Mouse (Mus musculus) megakaryocyte progenitor cell, adult 5-6 weeks (primary cell): ENCODE measurements around the gene Nhlrc3. TPM values are rescaled to one million over a fixed set of nuclear protein-coding genes. Genes with fewer than 3 reads are reported as not detected.
A peak's percentile ranks its signal among the peaks of the same experiment; 100 is the strongest.

Source experiments
- ATAC-seq: replicated peaks from 2 replicates; pipeline ENCODE4 v1.8.0; 2016; ENCODE audit warnings: mild to moderate bottlenecking, moderate TSS enrichment, inconsistent platforms; ENCODE audit not compliant: poor library complexity
- total RNA-seq, 2 experiments: library from RNA; stranded (forward) in 1 of 2; stranded (reverse) in 1 of 2; fragments of 157-497, 149-512 nt in 1 of 2; fragments of 200-1000 nt in 1 of 2; gene quantifications; 2 replicates each; pipeline versions ENCODE4 v1.2.3 to v1.2.4; 2015 to 2017

Gene Nhlrc3
- 5.2 and 6.2 TPM in 2 replicates for total RNA-seq (2015)
- 7.8 and 8.8 TPM in 2 replicates for total RNA-seq (2017)

DNA sequence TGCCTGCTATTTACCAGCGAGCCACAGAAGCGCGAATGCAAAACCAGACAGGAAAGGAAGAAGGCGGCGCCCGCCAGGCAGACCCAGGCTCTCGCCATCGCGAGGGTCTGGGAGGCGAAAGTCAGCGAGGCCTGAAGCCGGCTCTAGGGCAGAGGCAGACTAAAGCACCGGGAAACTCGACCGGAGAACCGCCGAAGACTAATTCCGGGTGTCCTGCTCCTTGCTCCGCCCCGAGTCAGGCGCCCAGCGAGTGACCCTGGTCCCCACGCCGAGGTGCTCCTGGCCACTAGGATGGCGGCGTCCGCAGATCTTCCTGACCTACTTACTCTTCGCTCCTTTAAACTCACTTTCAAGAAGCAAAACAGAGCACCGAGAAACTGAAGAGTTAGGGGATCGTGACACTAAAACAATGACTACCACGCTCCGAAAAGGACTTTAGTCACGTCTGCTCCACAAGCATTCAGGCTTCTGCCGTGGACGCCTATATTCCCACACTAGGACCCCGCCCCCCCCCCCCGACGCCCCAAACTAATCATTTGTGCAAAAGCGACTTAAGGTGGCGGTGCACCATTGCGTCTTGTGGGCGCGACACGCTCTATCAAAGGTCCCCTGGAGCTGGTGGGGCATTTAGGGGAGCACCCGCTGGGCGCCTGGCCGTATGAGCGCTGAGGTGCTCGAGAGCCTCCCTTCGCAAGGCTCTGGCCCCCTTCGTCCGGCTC lies at the start of gene Nhlrc3, which contains the start of gene Proser1:
Gene Nhlrc3, minus strand, starts transcription at position 287 of the 719 bp plus-strand sequence.
Gene Proser1, plus strand, starts transcription at position 621 of the 719 bp plus-strand sequence.
- ATAC-seq = peak; percentile 84

DNA sequence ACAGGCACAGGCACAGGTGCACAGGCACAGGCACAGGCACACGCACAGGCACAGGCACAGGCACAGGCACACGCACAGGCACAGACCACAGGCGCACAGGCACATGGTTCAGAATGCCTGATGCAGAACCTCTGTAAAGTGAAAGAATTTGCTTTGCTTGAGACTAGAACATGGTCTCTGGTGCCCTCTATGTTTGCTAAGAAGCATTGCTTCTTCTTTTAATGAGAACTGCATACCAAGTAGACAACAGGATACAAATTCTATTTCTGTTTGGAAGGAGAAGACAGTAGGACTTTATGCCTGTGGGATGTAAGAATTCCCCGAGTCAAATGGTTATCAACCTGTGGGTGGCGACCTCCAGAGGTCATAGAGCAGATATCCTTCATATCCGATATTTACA lies 39.3 kb upstream of the Nhlrc3 start:
- peak; percentile 85 for ATAC-seq

DNA sequence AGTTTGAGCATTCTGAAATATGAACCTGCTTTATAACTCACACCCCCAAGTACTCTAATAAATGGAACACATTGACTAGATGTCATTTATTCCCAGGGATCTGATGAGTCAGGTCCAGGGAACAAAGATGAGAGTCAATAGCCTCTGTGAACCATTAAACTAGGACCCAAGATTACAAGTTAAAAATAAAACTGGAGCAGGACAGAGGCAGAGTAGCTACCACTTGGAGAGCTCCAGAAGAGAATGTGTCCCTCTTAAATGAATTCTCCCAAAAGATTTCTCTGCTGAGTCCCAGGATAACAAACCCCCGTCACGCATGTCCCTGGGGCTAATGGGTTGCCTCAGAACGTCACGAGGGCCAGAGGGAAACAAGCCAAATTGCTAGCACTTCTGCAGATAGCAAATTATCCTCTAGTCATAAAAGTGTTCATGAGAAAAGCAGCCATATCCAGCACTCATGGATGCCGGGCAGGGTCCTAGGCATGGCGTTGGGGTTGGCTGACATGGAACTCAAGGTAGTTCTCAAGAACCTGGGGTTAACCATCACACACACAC lies 35.3 kb upstream of the Nhlrc3 start:
- ATAC-seq = no peak

DNA sequence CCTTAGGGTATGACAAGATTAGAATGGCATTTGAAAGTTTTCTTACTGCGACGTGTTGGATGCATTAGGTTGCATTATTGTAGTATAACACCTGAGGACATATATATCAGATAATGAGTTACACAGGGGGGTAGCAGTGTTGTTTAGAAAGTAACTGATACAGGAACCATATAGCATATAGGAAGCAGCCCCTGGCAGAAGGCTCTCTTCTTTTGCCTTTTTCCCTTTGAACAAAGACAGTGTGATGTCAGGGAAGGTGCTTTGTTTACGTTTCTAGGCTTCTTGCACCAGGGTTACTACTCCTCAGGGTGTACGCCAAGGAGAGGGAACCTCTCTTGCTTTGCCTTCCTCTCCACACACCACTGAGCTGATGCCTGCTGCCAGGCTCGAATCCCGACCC lies 25.2 kb upstream of the Nhlrc3 start, which contains the start of gene Stoml3:
Gene Stoml3, plus strand, starts transcription at position 301 of the 400 bp plus-strand sequence.
- ATAC-seq = no peak

DNA sequence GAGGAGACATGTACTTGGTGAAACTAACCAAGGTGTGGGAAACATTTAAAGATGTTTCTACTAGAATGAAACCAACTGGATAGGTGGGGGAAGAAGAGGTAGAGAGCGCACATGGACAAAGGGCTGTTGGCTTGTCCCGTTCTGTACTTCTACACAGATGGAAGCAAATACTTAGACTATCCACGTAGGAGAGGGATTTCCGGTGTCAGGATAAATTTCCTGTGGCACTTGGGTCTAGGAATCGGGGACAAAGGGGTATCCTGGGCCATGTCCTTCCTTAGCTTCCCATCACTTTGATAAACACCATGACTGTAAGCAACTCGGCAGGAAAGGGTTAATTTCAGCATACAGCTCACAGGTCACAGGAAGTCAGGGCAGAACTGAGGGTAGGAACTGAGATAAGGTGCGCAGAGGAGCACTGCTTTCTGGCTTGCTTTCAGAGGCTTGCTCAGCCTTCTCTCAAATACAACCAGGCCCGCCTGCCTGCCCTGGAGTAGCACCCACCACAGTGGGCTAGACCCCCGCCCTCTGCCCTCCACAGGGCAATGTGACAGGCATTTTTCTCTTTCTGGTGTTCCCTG lies 24.0 kb upstream of the Nhlrc3 start:
- 0 out of 2 replicates have a peak, but pooled peaks have one; percentile 46 for ATAC-seq

DNA sequence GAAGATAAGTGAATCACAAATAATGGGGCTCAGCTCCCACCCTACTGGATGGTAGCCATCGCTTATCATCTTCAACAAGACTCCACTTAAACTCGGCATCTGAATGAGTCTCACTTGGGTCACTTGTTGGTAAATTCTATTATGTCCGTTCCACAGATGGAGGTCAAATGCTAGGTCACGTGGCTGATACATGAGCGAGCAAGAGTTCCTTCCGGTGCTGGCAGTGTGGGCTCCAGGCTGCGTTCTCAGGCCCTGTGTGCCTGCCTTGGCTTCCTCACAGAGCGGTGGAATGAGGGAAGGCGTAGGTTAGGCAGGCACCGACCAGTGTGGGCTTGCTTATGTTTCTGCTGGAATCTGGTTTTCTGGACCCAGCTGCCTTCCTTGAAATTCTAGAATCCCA lies 23.4 kb upstream of the Nhlrc3 start:
- no peak for ATAC-seq

DNA sequence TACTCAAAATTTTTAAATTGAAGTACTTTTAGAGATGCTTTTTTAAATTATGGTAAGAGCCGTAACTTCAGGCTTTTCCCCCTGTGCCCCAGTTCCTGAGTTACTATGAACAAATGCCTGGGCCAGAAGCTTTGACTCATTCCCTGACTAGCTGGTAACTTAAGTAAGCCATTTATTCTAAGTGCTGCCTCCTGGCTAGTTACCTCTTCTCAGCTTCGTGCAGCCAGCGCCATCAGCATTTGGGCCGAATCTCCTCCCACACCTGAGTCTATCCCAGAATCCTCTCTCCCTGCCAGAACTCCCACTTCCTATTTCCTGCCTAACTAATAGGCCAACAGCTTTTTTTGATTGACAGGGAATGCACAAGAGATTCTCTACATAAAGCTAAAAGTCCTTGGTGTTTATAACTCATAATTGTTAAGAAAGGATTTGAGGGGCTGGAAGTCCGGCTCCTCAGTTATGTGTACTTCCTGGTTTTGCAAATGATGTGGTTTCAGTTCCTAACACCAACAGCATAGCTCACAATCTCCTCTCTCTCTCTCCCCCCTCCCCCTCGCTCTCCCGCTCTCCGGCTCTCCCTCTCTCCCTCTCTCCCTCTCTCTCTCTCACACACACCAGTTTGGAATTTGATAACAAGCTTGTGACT lies 20.4 kb upstream of the Nhlrc3 start:
- ATAC-seq = peak; percentile 85

DNA sequence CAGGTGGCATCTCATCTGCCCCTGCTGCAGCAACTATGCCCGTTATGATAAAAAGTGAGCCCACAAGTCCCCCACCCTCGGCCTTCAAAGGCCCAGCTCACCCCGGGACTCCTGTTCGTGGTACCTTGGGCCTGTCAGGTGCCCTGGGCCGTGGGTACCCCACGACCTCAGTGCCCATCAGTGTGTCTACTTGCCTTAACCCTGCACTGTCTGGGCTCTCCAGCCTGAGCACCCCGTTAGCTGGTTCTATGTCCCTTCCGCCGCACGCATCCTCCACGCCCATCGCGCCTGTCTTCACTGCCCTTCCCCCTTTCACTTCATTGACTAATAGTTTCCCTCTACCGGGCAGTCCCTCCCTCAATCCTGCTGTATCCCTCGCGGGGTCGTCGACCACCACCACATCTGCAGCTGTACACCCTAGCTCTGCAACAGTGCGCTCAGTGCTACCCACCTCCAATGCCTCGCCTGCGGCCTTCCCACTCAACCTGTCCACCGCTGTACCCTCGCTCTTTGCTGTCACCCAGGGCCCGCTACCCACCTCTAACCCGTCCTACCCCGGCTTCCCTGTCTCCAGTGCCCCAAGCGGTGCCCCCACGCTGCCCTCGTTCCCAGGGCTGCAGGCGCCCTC lies 15.4 kb upstream of the Nhlrc3 start:
- no peak for ATAC-seq

DNA sequence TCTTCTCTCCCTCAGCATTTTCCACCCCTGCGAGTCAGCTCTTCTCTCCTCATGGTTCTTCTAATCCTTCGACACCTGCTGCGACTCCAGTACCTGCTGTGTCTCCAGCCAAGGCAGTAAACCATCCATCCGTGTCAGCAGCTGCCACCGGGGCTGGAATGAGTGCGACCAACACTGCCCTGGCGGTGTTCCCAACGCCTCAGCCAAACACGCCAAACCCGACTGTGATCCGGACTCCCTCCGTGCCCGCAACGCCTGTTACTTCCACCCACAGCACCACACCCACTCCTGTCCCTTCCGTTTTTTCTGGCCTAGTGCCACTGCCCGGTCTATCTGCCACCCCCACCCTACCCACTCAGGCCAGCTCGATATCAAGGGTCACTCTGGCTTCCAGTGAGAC lies 14.3 kb upstream of the Nhlrc3 start:
- ATAC-seq = no peak

DNA sequence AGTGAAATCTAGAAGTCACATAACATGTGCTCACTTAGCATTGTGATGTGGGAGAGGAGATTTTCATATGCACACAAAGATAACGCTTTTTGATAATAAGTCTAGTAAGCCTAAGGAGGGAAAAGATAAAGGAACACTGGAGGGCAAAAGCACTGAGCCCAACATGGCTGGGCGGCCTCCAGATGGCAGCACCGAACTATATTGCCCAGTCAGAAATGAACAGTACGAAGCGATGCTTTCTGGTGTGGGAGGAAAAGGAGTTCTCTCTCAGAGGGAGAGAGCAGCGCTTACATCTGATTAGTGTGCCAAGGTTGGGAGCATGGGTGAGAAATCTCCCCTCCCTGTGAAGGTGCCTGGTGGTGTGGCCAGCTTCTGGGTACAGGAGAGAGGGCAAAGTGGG lies 12.8 kb upstream of the Nhlrc3 start:
- peak; percentile 92 for ATAC-seq

DNA sequence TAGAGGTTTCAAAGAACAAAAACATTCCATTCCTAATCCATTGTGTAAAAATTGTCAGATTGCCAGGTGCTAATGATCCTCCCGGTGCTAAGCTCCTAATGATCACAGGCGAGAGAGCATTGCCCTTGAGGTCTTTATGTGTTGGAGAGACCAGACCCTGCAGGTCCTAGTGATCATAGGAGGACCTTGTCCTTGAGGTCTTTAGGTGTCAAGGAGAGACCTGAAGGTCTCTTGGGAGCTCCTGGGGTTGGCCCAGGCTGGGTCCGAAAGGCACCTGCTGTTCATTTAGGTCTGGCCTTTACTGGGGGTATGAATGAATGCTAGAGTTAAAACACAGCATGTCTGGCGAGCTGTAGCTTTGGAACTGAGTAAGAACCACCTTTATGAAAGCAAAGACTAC lies 11.0 kb upstream of the Nhlrc3 start:
- no peak for ATAC-seq

DNA sequence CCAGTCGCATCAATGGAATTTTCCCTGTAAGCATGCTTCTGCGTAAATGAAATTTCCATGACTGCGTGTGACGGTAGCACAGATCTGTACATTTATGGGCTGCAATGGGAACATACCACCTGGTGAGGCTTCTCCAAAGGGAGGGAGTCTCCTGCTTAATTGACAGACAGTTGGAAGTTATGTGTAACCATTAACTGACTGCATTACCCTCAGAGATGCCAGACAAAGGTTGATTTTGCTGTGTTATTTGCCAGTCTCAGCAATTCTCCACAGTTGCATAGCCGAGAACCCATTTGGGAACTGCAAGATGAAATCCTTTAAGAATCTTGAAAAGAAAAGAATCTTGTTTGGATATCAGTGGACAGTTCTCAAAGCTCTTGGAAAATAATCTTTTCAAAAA lies 8.9 kb upstream of the Nhlrc3 start:
- no peak for ATAC-seq

DNA sequence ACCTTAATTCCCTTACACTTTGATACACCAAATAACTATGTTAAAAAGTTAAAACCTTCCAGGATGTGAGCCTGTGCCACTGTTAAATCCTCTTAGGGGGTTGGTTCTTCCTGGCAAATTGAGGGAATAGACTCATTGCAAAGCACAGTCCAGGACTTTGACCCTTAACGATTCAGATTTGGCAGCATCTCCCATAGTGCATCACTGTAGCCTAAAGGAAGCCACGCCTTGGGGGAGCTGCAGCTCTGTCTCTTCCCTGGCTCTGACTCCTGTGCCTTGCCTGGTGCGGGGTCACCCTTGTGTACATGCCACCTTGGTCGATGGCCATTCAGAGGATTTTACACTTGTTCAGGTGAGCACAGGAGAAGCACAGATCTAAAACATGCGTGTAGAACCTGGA lies 6.5 kb upstream of the Nhlrc3 start:
- no peak for ATAC-seq

DNA sequence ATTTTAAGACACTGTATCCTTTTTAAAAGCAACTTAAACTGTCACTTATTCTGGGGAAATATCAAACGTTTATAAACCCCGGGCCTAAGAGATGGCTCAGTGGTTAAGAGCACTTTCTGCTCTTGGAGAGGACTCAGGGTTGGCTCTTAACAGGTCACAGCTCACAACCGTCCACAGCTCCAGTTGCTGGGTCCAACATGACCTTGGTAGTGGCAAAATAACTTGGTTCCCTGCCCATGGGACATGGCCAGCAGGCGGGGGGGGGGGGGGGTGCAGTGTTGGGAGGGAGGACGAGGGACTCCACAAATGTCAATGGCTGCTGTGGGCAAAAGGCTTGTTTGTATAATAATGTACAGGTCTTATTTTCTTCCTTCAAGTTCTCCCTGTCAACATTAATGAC lies 4.2 kb upstream of the Nhlrc3 start:
- ATAC-seq = no peak

DNA sequence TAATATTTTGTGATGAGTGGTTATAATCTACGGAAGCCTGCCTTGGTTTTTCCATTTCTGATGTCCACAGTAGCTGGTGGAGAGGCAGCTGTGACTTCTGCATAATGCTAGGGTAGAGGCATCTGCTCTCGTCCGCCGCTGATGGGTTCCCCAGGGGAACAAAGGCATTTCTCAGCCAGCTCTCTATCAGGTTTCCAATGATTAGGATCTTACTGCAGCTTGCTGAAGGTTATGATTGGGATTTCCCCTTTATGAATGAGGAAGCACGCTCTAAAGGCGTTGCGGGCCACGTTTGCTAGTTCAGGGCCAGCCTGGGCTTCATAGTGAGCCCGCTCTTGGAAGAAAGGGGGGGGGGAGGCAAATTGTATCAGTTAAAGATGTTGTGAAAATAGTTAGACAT lies 3.3 kb upstream of the Nhlrc3 start:
- peak; percentile 21 for ATAC-seq

DNA sequence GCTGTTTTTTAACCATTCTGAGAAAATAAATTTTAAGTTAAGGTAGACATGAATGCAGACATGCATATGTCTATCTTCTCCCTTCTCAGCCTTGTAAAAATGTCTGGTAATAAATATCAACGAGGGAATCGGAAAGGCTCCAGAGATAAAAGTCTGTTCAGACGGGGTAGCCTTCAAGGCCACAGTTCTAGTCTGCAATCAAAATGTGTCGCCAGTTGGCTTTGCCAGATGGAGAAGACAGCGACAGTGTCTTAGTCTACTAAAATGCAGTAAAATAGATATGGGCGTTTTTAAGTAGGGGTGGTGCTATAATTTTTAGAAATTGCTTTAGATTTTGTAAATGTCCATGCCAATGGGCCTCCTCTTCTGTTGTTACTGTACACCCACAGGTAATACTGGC lies 2.2 kb upstream of the Nhlrc3 start:
- ATAC-seq = no peak

DNA sequence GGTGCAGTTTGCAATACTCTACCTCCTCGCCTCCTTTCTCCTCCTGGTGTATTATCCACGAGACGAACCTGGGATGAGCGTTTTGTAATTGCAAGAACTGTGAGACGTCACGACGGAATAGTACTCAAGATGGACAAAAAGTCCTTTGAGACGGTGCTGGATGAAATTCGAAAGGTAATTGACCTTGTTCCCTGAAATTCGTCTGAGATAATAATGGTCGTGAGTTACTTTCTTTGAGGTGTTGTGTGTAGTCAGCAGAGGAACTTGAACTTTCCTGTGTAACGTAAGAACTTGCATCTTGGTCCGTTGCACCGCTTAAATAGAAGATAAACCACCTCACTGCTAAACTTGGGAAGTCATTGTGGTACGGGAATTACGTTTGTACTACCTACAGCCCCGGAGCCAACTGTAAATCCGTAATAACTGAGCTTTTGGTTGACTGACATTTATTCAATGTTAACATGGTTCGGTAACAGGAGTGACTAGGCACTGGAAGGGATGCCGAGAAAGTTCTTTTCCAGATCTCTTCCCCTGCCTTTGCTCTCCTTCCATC lies 1.1 kb upstream of the Nhlrc3 start:
- ATAC-seq = no peak

DNA sequence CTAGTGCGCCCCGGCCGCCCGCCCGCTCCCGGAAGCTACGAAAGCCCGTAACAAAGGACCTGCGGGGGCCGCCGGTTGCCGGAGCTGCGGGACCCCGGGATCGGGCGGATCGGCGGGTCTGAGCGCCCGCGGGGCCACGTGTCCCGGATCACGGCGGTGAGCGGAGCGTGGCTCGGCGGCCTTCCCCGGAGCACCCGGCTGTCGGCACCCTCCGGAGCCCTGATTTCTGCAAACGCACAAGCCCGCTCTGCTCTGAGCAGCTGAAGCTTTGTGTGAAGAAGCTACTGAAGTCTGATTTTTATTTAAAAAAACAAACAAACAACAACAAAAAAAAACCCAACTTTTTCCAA lies 608 bp upstream of the Nhlrc3 start:
- no peak; the same call in 1 of the 2 replicates for ATAC-seq

DNA sequence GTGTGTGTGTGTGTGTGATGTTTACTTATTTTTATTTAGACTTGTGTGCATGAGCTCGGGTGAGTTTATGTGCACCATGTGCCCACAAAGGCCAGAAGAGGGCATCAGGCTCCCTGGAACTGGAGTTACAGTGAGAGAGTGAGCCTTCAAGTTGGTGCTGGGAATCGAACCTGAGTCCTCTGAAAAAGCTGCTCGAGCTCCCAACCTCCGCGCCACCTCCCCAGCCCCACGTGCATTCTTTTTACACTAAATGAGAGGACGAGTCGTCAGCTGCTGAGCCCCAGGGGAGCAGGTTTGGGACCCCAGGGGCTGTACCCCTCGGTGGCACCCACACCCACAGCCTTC lies 459 bp downstream of the Nhlrc3 start:
- peak; percentile 13 for ATAC-seq

DNA sequence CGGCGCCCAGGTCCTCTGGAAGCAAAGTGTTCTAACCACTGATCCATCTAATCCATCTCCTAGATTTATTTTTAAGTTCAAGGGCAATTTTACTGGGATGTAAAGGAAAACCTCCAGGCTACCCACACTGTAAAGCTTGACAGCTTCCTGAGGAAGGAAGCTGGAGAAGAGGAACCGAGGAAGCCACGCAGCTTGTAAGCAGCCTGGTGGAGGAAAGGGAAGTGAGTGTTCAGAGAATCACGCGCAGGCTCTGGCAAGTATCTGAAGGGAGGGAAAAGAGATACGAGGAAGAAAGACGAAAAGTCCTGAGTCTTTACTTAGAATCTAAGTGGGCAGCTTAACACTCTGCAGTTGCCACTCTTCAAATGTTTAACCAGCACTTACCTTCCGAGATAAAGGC lies 3.0 kb downstream of the Nhlrc3 start:
- ATAC-seq = peak; percentile 27

DNA sequence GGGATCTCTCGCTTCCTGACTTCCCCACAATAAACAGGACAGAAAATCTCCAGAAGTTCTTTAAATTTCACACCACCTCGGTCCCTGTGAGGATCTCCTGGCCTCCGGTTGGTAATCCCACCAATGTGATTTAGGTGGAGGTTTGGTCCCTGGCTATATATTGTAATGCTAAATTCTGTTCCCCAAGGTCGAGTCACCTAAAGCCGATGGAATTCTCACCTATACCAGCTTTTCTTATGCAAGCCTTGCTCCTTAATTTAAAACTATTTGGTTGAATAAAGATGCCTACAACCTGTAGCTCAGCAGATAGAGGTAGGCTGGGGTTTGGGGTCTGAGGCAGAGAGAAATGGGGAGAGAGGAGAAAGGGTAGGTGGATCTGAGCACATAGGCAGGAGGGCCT lies 5.4 kb downstream of the Nhlrc3 start:
- no peak for ATAC-seq
